Comparison of ENCODE assay signal across 9 mouse cellular contexts in the genomic region with DNA sequence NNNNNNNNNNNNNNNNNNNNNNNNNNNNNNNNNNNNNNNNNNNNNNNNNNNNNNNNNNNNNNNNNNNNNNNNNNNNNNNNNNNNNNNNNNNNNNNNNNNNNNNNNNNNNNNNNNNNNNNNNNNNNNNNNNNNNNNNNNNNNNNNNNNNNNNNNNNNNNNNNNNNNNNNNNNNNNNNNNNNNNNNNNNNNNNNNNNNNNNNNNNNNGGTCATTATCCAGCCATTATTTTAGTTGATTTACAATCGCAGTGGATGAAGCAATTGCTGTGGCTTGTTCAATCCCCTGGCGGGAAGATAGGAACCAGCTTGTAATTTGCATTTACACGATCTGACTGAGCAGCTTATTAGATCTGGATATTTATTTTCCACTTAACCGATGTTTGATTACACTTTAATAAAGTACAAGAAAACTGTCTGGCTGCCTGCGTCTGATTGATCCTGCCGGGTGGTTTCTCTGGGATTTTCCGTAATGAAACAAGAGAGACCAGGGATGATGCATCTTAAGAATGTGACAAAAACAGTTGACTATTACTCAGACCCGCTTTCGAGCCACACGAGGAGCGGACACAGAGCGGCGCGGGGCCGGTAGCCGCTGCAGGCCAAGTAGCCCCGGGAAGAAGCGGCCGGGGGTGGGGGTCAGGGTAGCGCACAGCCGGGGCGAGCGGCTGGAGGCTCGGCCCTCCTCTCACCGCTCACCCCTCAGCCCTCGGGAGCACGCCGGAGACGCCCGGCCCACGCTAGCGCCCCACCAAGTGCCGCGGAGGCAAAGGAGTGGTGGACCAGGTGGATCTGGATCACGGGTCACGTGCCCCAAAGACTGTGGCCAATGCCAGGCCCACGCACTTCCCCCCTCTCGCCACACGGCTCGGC. TPM values are rescaled to one million over a fixed set of nuclear protein-coding genes. Genes with fewer than 3 reads are reported as not detected.
DNase-seq lines count a peak whose midpoint lies in the region; ATAC-seq lines count a peak whose summit lies in the region.
"Had no signal": no experiment of that assay in that cellular context is flagged by ENCODE, and none has a peak within 500 bp of the region (broad histone marks: within the 10 kb centered on the region; RNA-seq: fewer than 3 reads in every experiment).

No protein-coding gene starts in this region.

- H3K4me2 ChIP-seq in kidney, embryonic 16.5 days (replicated peaks; ENCODE audit: low read depth, low read length) = peak overlapping the region; percentile 35; the same call in 1 of the 2 replicates
- H3K4me2 ChIP-seq in forebrain, embryonic 11.5 days (ENCODE audit: low read depth, low read length, severe bottlenecking) = peak overlapping the region; percentile 57
- peak overlapping the region; percentile 59 for H3K4me2 ChIP-seq in neural tube, embryonic 15.5 days

- H3K4me3 ChIP-seq in kidney, embryonic 16.5 days (ENCODE audit: low read length) = peak overlapping the region; percentile 28
- peak overlapping the region; percentile 21 for H3K4me3 ChIP-seq in forebrain, embryonic 11.5 days (ENCODE audit: low read depth, low read length)
- peak overlapping the region; percentile 26 for H3K4me3 ChIP-seq in neural tube, embryonic 15.5 days (replicated peaks)

- no peak for ATAC-seq in kidney, embryonic 16.5 days (ENCODE audit: low FRiP score, low TSS enrichment)
- peak; percentile 25; the same call in 1 of the 2 replicates for ATAC-seq in forebrain, embryonic 11.5 days (replicated peaks; ENCODE audit: low FRiP score)
- ATAC-seq in neural tube, embryonic 15.5 days (ENCODE audit: low FRiP score) = peak; percentile 70
- ATAC-seq: Patski had no signal

- H3K4me1 ChIP-seq in kidney, embryonic 16.5 days (ENCODE audit: insufficient read depth, low read length) = peaks cover 6% of the 10 kb centered on the region; the same call in 1 of the 2 replicates
- peaks cover 24% of the 10 kb centered on the region for H3K4me1 ChIP-seq in forebrain, embryonic 11.5 days (replicated peaks; ENCODE audit: control insufficient read depth, insufficient read depth, low read length)
- H3K4me1 ChIP-seq in neural tube, embryonic 15.5 days = peaks cover 21% of the 10 kb centered on the region

- no peak overlapping the region for H3K27ac ChIP-seq in kidney, embryonic 16.5 days (ENCODE audit: low read length)
- no peak overlapping the region for H3K27ac ChIP-seq in forebrain, embryonic 11.5 days (ENCODE audit: low read depth, low read length)
- H3K27ac ChIP-seq in neural tube, embryonic 15.5 days (replicated peaks) = 0 out of 2 replicates have a peak overlapping the region, but pooled peaks have one; percentile 24

- H3K9me3 ChIP-seq in kidney, embryonic 16.5 days (ENCODE audit: low read length) = no peaks in the 10 kb centered on the region
- H3K9me3 ChIP-seq in forebrain, embryonic 11.5 days (ENCODE audit: control insufficient read depth, low read length) = no peaks in the 10 kb centered on the region
- H3K9me3 ChIP-seq in neural tube, embryonic 15.5 days (replicated peaks) = no peaks in the 10 kb centered on the region

- DNase-seq in kidney, adult 18-20 months = no peak
- DNase-seq in brain, embryonic 18.5 days (ENCODE audit: low read depth, low spot score) = peak; percentile 57
- DNase-seq in forebrain, embryonic 11.5 days (ENCODE audit: low spot score) = peak; percentile 58
- peak; percentile 19 to 26 for DNase-seq in layer of hippocampus, postnatal 36 days
- DNase-seq in urinary bladder, postnatal 25 days (ENCODE audit: low spot score) = no peak
- no peak for DNase-seq in urinary bladder, adult 2 months (ENCODE audit: low spot score)

- 3% methylated on average over 39 of the region's 40 CpGs for WGBS in kidney, embryonic 16.5 days
- WGBS in forebrain, embryonic 11.5 days = 4% methylated on average over 40 of the region's 40 CpGs
- WGBS in neural tube, embryonic 15.5 days = 2% methylated on average over 40 of the region's 40 CpGs

- peaks cover 90% of the 10 kb centered on the region for H3K27me3 ChIP-seq in kidney, embryonic 16.5 days (ENCODE audit: insufficient read depth, low read length)
- peaks cover 82% of the 10 kb centered on the region for H3K27me3 ChIP-seq in forebrain, embryonic 11.5 days (ENCODE audit: control insufficient read depth, insufficient read depth, low read length)
- peaks cover 75% of the 10 kb centered on the region for H3K27me3 ChIP-seq in neural tube, embryonic 15.5 days (replicated peaks)

- H3K36me3 ChIP-seq in kidney, embryonic 16.5 days (ENCODE audit: insufficient read depth, low read length) = no peaks in the 10 kb centered on the region
- no peaks in the 10 kb centered on the region for H3K36me3 ChIP-seq in forebrain, embryonic 11.5 days (ENCODE audit: control insufficient read depth, insufficient read depth, low read length)
- H3K36me3 ChIP-seq in neural tube, embryonic 15.5 days = no peaks in the 10 kb centered on the region

- H3K9ac ChIP-seq in kidney, embryonic 16.5 days (replicated peaks; ENCODE audit: low read length) = no peak overlapping the region
- peak overlapping the region; percentile 29 for H3K9ac ChIP-seq in forebrain, embryonic 11.5 days (ENCODE audit: low read length)
- no peak overlapping the region for H3K9ac ChIP-seq in neural tube, embryonic 15.5 days (replicated peaks)

RNA-seq across cellular contexts. Expression of a gene that starts 48.0 kb away (rescaled TPM):
- polyA plus RNA-seq in kidney, embryonic 16.5 days (2015; fragmentation: Nextera tagmentation; extraction: Ambion mirVana) = not detected in 2 replicates
- polyA plus RNA-seq in forebrain, embryonic 11.5 days (2014; fragmentation: Nextera tagmentation; extraction: Ambion mirVana) = not detected in 2 replicates
- not detected for total RNA-seq in layer of hippocampus, postnatal 36 days (2021)
- polyA plus RNA-seq in neural tube, embryonic 15.5 days (2015; fragmentation: Nextera tagmentation; extraction: Ambion mirVana) = not detected in 2 replicates
- not detected in 2 replicates for polyA plus RNA-seq in urinary bladder, adult 2 months (2012; rRNA removed)
- polyA plus RNA-seq: Patski had no signal

Comparison
In these comparisons a context has a peak if more than half of its experiments do, and no peak if none do; other contexts are left out.
1. DNase-seq: peak in brain, embryonic 18.5 days (single experiment), forebrain, embryonic 11.5 days (single experiment) and layer of hippocampus, postnatal 36 days (2 of 2); none in kidney, adult 18-20 months (single experiment), urinary bladder, postnatal 25 days (single experiment) and urinary bladder, adult 2 months (single experiment).
2. Peak in every context shown above with its lines, with median percentiles within 50 percentile points of each other: H3K4me2 ChIP-seq and H3K4me3 ChIP-seq.